ENCODE assay signal across 10 mouse cellular contexts in the genomic region with DNA sequence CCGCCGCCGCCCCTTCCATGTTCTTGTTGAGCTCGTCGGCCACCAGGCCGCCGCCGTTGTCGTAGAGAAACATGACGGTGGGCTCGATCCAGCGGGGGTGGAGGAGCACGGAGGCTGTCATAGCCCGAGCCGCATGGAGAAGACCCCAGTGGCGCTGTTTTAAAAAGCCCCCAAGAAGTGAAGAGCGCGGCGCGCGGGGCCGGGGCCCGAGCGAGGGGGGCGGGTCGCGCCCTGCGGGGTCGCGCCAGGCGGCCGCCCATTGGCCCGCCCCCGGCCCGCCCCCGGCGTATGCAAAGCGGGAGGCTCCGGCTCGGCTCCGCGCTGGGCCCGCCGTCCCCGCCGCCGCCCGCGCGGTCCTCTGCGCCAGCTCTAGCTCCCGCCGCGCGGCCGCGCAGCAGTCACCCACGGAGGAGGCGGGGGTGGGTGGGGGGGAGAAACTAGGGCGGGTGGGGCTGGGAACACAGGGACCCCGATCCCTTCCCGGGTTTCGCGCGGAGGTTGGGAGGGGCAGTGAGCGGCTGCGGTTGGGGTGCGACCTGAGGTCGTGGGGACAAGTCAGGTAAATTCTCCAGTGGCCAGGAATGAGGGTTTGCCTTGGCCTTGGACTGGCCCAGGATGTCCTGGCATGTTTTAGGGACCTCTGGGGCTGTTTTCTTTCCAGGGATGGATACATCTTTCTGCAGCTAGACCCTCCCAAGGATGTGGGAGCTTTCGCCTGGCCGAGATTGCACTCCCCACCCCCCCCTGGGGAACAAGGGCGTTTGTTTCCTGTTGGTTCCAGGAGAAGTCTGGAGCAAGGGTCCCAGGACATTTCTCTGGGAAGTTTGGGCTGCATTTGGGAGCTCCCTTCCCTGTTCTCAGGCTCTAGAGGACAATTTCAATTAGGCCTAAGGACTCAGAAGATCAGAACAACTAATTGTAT. TPM values are rescaled to one million over a fixed set of nuclear protein-coding genes. Genes with fewer than 3 reads are reported as not detected.
DNase-seq lines count a peak whose midpoint lies in the region; ATAC-seq and TF ChIP-seq lines count a peak whose summit lies in the region.
"Had no signal": no experiment of that assay in that cellular context is flagged by ENCODE, and none has a peak within 500 bp of the region (broad histone marks: within the 10 kb centered on the region; RNA-seq: fewer than 3 reads in every experiment).

A gene (minus strand): TSS at position 227 of the 922 bp plus-strand sequence.

- TF ChIP-seq POLR2A in kidney, adult 2 months (IDR thresholded peaks at IDR 0.05; ENCODE audit: low read depth, low read length) = no peak
- no peak for TF ChIP-seq POLR2A in myocyte (IDR thresholded peaks at IDR 0.05; ENCODE audit: insufficient read length, low read depth)

- TF ChIP-seq CTCF in kidney, adult 2 months (conservative IDR thresholded peaks at IDR 0.05; ENCODE audit: insufficient read depth, insufficient read length, low read depth, low read length) = no peak

- WGBS in kidney, embryonic 15.5 days = under 1% methylated on average over 47 of the region's 72 CpGs
- WGBS in kidney, adult 2 months = 2% methylated on average over 61 of the region's 72 CpGs
- WGBS in intestine, embryonic 14.5 days = 0% methylated on average over 49 of the region's 72 CpGs

- DNase-seq in kidney, adult 2 months = no peak
- peak; percentile 78 for DNase-seq in intestine, embryonic 14.5 days (ENCODE audit: low spot score)
- DNase-seq in left cerebral cortex, postnatal 4 days = no peak
- no peak for DNase-seq in ovary, adult 18-20 months (ENCODE audit: low spot score)
- no peak for DNase-seq in lung, postnatal 14 days

- intact Hi-C loops in left cerebral cortex, postnatal 4 days (cut with DNase I) = no loop called here

- H3K4me3 ChIP-seq in kidney, embryonic 15.5 days (replicated peaks) = peak within 1 kb of the TSS; percentile 46
- H3K4me3 ChIP-seq in kidney, adult 2 months (ENCODE audit: insufficient read depth, low read depth, low read length) = no peak within 1 kb of the TSS
- H3K4me3 ChIP-seq in brown adipose tissue, adult 24 weeks (ENCODE audit: insufficient read depth, low read depth, low read length) = peak within 1 kb of the TSS; percentile 38
- peak within 1 kb of the TSS; percentile 38 for H3K4me3 ChIP-seq in intestine, embryonic 14.5 days (ENCODE audit: low read depth, low read length)
- peak within 1 kb of the TSS; percentile 29 for H3K4me3 ChIP-seq in myocyte

- no peak within 1 kb of the TSS for H3K27ac ChIP-seq in kidney, embryonic 15.5 days
- no peak within 1 kb of the TSS for H3K27ac ChIP-seq in kidney, adult 2 months (ENCODE audit: insufficient read depth, low read depth, low read length)
- H3K27ac ChIP-seq in brown adipose tissue, adult 24 weeks (replicated peaks; ENCODE audit: low read depth, low read length) = no peak within 1 kb of the TSS
- H3K27ac ChIP-seq in intestine, embryonic 14.5 days (ENCODE audit: low read depth) = no peak within 1 kb of the TSS

- no peaks in the 10 kb centered on the region for H3K36me3 ChIP-seq in kidney, embryonic 15.5 days
- H3K36me3 ChIP-seq in kidney, adult 2 months (ENCODE audit: control insufficient read depth, insufficient read depth, low read length) = no peaks in the 10 kb centered on the region
- no peaks in the 10 kb centered on the region for H3K36me3 ChIP-seq in intestine, embryonic 14.5 days (ENCODE audit: control insufficient read depth, insufficient read depth, low read length)
- H3K36me3 ChIP-seq in myocyte (ENCODE audit: control insufficient read depth, insufficient read depth) = no peaks in the 10 kb centered on the region

- no peaks in the 10 kb centered on the region for H3K79me2 ChIP-seq in myocyte (ENCODE audit: control insufficient read depth, insufficient read depth)

- no peak within 1 kb of the TSS for H3K9ac ChIP-seq in kidney, embryonic 15.5 days
- peak within 1 kb of the TSS; percentile 30 for H3K9ac ChIP-seq in intestine, embryonic 14.5 days (ENCODE audit: low read length)

- peaks cover 96% of the 10 kb centered on the region for H3K27me3 ChIP-seq in kidney, embryonic 15.5 days
- peaks cover 32% of the 10 kb centered on the region for H3K27me3 ChIP-seq in kidney, adult 2 months (replicated peaks; ENCODE audit: control insufficient read depth, insufficient read depth, low read length)
- H3K27me3 ChIP-seq in intestine, embryonic 14.5 days (replicated peaks; ENCODE audit: control insufficient read depth, insufficient read depth, low read length) = peaks cover 98% of the 10 kb centered on the region
- H3K27me3 ChIP-seq in myocyte (ENCODE audit: control insufficient read depth, insufficient read depth, insufficient read length) = peaks cover 13% of the 10 kb centered on the region

- peak within 1 kb of the TSS; percentile 20 for H3ac ChIP-seq in myocyte (ENCODE audit: control insufficient read depth, insufficient read length)

- peaks cover 22% of the 10 kb centered on the region for H3K4me1 ChIP-seq in kidney, embryonic 15.5 days
- H3K4me1 ChIP-seq in kidney, adult 2 months (ENCODE audit: control insufficient read depth, insufficient read depth, low read length) = no peaks in the 10 kb centered on the region
- no peaks in the 10 kb centered on the region for H3K4me1 ChIP-seq in brown adipose tissue, adult 24 weeks (ENCODE audit: control insufficient read depth, insufficient read depth, insufficient read length, low read length)
- H3K4me1 ChIP-seq in intestine, embryonic 14.5 days (replicated peaks; ENCODE audit: control insufficient read depth, insufficient read depth, low read length) = peaks cover 11% of the 10 kb centered on the region; the same call in 1 of the 2 replicates

- peak within 1 kb of the TSS; percentile 74 for H3K4me2 ChIP-seq in kidney, embryonic 15.5 days
- H3K4me2 ChIP-seq in intestine, embryonic 14.5 days (ENCODE audit: low read length) = peak within 1 kb of the TSS; percentile 63
- H3K4me2 ChIP-seq in myocyte (ENCODE audit: low read depth) = peak within 1 kb of the TSS; percentile 74

- peak; percentile 62; the same call in 1 of the 2 replicates for ATAC-seq in kidney, embryonic 15.5 days (replicated peaks; ENCODE audit: low FRiP score)
- peak; percentile 75 for ATAC-seq in intestine, embryonic 14.5 days (replicated peaks; ENCODE audit: low FRiP score, low TSS enrichment, low read depth)

- H3K9me3 ChIP-seq in kidney, embryonic 15.5 days (replicated peaks) = no peaks in the 10 kb centered on the region
- H3K9me3 ChIP-seq in intestine, embryonic 14.5 days (ENCODE audit: control insufficient read depth, low read length) = no peaks in the 10 kb centered on the region

TF ChIP-seq in myocyte, 11 proteins besides CTCF, POLR2A, EP300 and RAD21:
- TF ChIP-seq USF1 (IDR thresholded peaks at IDR 0.05; ENCODE audit: low read depth) = no peak
- no peak for TF ChIP-seq CEBPB (IDR thresholded peaks at IDR 0.05; ENCODE audit: insufficient read depth, poor library complexity, severe bottlenecking)
- TF ChIP-seq E2F4 (IDR thresholded peaks at IDR 0.05; ENCODE audit: insufficient read depth) = no peak
- no peak for TF ChIP-seq TCF12 (IDR thresholded peaks at IDR 0.05; ENCODE audit: insufficient read depth, poor library complexity, severe bottlenecking)
- no peak for TF ChIP-seq REST (IDR thresholded peaks at IDR 0.05; ENCODE audit: insufficient read depth, insufficient read length)
- no peak for TF ChIP-seq MAX (IDR thresholded peaks at IDR 0.05; ENCODE audit: low read depth)
- TF ChIP-seq MYOD1 (IDR thresholded peaks at IDR 0.05; ENCODE audit: control insufficient read depth in 1 of 3, insufficient read length in 2 of 3, low read depth in 2 of 3) = no peak
- no peak for TF ChIP-seq MYOG (IDR thresholded peaks at IDR 0.05; ENCODE audit: control insufficient read depth in 1 of 3, insufficient read depth in 1 of 3, insufficient read length in 2 of 3, low read depth in 2 of 3)
- TF ChIP-seq TCF3 (IDR thresholded peaks at IDR 0.05; ENCODE audit: insufficient read length, low read depth) = no peak
- no peak for TF ChIP-seq POLR2AphosphoS2 (IDR thresholded peaks at IDR 0.05; ENCODE audit: insufficient read length, low read depth)
- no peak for TF ChIP-seq SRF (IDR thresholded peaks at IDR 0.05; ENCODE audit: control insufficient read depth, insufficient read length, low read depth)

RNA-seq across cellular contexts. Expression of the gene that starts here (rescaled TPM):
- 0.13 and 0.43 TPM in 2 replicates for polyA plus RNA-seq in kidney, embryonic 15.5 days (2015; fragmentation: Nextera tagmentation; extraction: Ambion mirVana)
- not detected in 2 replicates for polyA plus RNA-seq in kidney, adult 2 months (2012; rRNA removed)
- polyA plus RNA-seq in brown adipose tissue, adult 24 weeks (2012; ENCODE audit: insufficient read depth, insufficient read length, missing spikeins) = not detected in 2 replicates
- polyA plus RNA-seq in intestine, embryonic 14.5 days (2014; fragmentation: Nextera tagmentation; extraction: Ambion mirVana) = 0.35 and 0.39 TPM in 2 replicates
- 0.72 TPM for polyA plus RNA-seq in myocyte (2012; fragmentation: generic; extraction: Trizol)
- not detected for total RNA-seq in left cerebral cortex, postnatal 4 days (2021)
- total RNA-seq: adrenal gland, postnatal 36 days; neutrophil, adult 5-6 weeks had no signal

Comparison
In these comparisons a context has a peak if more than half of its experiments do, and no peak if none do; other contexts are left out.
1. Peak in ATAC-seq, H3K4me3 ChIP-seq and H3K4me2 ChIP-seq in kidney, embryonic 15.5 days; RNA of the gene not detected or under 1 TPM.
2. Peak in DNase-seq, ATAC-seq, H3K4me3 ChIP-seq, H3K9ac ChIP-seq and H3K4me2 ChIP-seq in intestine, embryonic 14.5 days; RNA of the gene not detected or under 1 TPM.